Mouse (Mus musculus): Measurements from ENCODE around the gene Fezf1.

DNA sequence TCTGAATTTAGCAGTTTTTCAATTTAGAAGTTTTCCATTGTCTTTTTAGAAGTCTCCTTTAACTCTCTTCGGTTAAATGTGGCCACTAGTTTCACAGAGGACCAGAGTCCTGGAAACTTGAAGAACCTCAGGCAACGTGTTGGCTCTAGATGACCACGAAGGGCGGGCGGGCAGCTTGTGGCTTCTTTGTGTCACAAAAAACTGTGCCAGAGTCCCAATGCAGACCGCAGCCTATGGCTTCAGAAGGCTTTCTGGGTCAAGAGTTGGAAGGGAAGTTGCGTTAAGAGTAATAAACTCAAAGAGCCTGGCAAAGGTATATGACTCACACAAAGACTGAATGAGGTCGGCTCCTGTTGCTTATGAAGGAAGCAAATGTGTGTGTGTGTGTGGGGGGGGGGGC lies 7.0 kb upstream of the Fezf1 start:
- TF ChIP-seq CTCF (IDR thresholded peaks at IDR 0.05; ENCODE audit: borderline replicate concordance, control insufficient read depth, extremely low read depth, insufficient read depth, low read length, poor library complexity) = no peak
- TF ChIP-seq POLR2A (IDR thresholded peaks at IDR 0.05; ENCODE audit: control insufficient read depth, extremely low read depth, insufficient read depth, low read length, poor library complexity) = no peak

Measured in thymus, adult 2 months (tissue).